Mouse (Mus musculus): ENCODE results near the gene Dab1.

Gene Dab1

GRCm38 (mm10) chr4:103619321-103619945, at the start of gene Dab1:
Dab1 (plus strand) TSS chr4:103619359.
- peak in 1 of 2 experiments; percentile 2 for DNase-seq

- DNase-seq, result no peak
Measured at GRCm38 (mm10) chr4:103571721-103572352, 47.3 kb upstream of the Dab1 start.

- DNase-seq, result no peak
Measured at GRCm38 (mm10) chr4:103575556-103575955, 43.6 kb upstream of the Dab1 start.

GRCm38 (mm10) chr4:103576305-103576704, 42.9 kb upstream of the Dab1 start:
- DNase-seq, result peak in 1 of 2 experiments; percentile 9

GRCm38 (mm10) chr4:103577111-103577815, 41.9 kb upstream of the Dab1 start:
- DNase-seq, result peak in 1 of 2 experiments; percentile 9

GRCm38 (mm10) chr4:103577821-103578220, 41.3 kb upstream of the Dab1 start:
- DNase-seq, result no peak

- DNase-seq, result no peak
Measured at GRCm38 (mm10) chr4:103580021-103580420, 39.1 kb upstream of the Dab1 start.

- DNase-seq, result no peak
Measured at GRCm38 (mm10) chr4:103615011-103615410, 4.1 kb upstream of the Dab1 start.

- peak in 1 of 2 experiments; percentile 9 for DNase-seq
Measured at GRCm38 (mm10) chr4:103619946-103620371, 800 bp downstream of the Dab1 start.

GRCm38 (mm10) chr4:103620590-103621155, 1.5 kb downstream of the Dab1 start:
- DNase-seq, result no peak

- no peak for DNase-seq
Measured at GRCm38 (mm10) chr4:103621586-103621985, 2.4 kb downstream of the Dab1 start.

- no peak for DNase-seq
Measured at GRCm38 (mm10) chr4:103630177-103630576, 11.0 kb downstream of the Dab1 start.

GRCm38 (mm10) chr4:103636168-103636776, 17.1 kb downstream of the Dab1 start:
- no peak for DNase-seq

- DNase-seq, result no peak
Measured at GRCm38 (mm10) chr4:103648209-103648896, 29.2 kb downstream of the Dab1 start.

- no peak for DNase-seq
Measured at GRCm38 (mm10) chr4:103655740-103656139, 36.6 kb downstream of the Dab1 start.

- DNase-seq, result no peak
Measured at GRCm38 (mm10) chr4:103661386-103661785, 42.2 kb downstream of the Dab1 start.

GRCm38 (mm10) chr4:103667438-103667837, 48.3 kb downstream of the Dab1 start:
- no peak for DNase-seq

- no peak for DNase-seq
Measured at GRCm38 (mm10) chr4:103677195-103677594, 58.0 kb downstream of the Dab1 start.

- no peak for DNase-seq
Measured at GRCm38 (mm10) chr4:103678501-103678900, 59.3 kb downstream of the Dab1 start.

- peak; percentile 74 to 75 for DNase-seq
Measured at GRCm38 (mm10) chr4:103685136-103685535, 66.0 kb downstream of the Dab1 start.

GRCm38 (mm10) chr4:103691717-103692116, 72.6 kb downstream of the Dab1 start:
- peak in 1 of 2 experiments; percentile 14 for DNase-seq

- DNase-seq, result no peak
Measured at GRCm38 (mm10) chr4:103699755-103700154, 80.6 kb downstream of the Dab1 start.

All from cerebellum, postnatal 36 days (tissue).